Mouse (Mus musculus) left cerebral cortex, postnatal 36 days (tissue): ENCODE measurements around the gene Cd3eap. TPM values are rescaled to one million over a fixed set of nuclear protein-coding genes. Genes with fewer than 3 reads are reported as not detected.

ENCODE experiments used
- DNase-seq, 2 experiments: peaks; one replicate each; pipeline ENCODE4 v3.0.0; 2021 to 2022; ENCODE audit warnings: low spot score in 2 of 2, mixed read lengths in 1 of 2
- intact Hi-C: fragments of 180-260 bp; cut with DNase I; formaldehyde crosslinking; loops from one replicate; pipeline ENCODE4 v1.15.1; 2025
- microRNA-seq: library from miRNA; unstranded; fragments of <30 nt; microRNA quantifications from one replicate; pipeline ENCODE4 v1.2.0, GENCODE M21; 2022
- total RNA-seq, 2 experiments: library from RNA; stranded (reverse); gene quantifications; 2 replicates each; pipeline ENCODE4 v1.2.3; 2021

Cd3eap gene
- total RNA-seq, 2 experiments from 2014 or later, result 17.3 to 17.6 TPM

GRCm38 (mm10) chr7:19316451-19317161, 42.7 kb downstream of the Cd3eap start:
- intact Hi-C loops, result no loop called here
- DNase-seq, result no peak

GRCm38 (mm10) chr7:19314033-19314432, 45.2 kb downstream of the Cd3eap start:
- intact Hi-C loops, result no loop called here

GRCm38 (mm10) chr7:19311991-19312390, 47.3 kb downstream of the Cd3eap start:
- intact Hi-C loops, result no loop called here
- DNase-seq, result no peak

More at GRCm38 (mm10) chr7:19314033-19314432, 45.2 kb downstream of the Cd3eap start:
- no peak for DNase-seq

GRCm38 (mm10) chr7:19309884-19310641, 49.2 kb downstream of the Cd3eap start, which contains the start of gene Fosb:
Gene Fosb (minus strand): TSS chr7:19310051.
- intact Hi-C loops, result no loop called here
- DNase-seq, result peak; percentile 94 to 97

- DNase-seq, result no peak
- intact Hi-C loops, result no loop called here
Observed at GRCm38 (mm10) chr7:19309278-19309883, 49.9 kb downstream of the Cd3eap start.

GRCm38 (mm10) chr7:19308454-19309277, 50.6 kb downstream of the Cd3eap start:
- intact Hi-C loops, result no loop called here
- DNase-seq, result peak; percentile 96 to 97

GRCm38 (mm10) chr7:19307739-19308453, 51.4 kb downstream of the Cd3eap start:
- intact Hi-C loops, result no loop called here

GRCm38 (mm10) chr7:19306819-19307738, 52.2 kb downstream of the Cd3eap start:
- DNase-seq, result no peak
- intact Hi-C loops, result no loop called here

More at GRCm38 (mm10) chr7:19307739-19308453, 51.4 kb downstream of the Cd3eap start:
- peak; percentile 67 to 71 for DNase-seq

Small RNA genes lying within 50 kb of the gene (microRNA-seq; reads per million reads assigned to microRNA genes)
- gene Mir343, result not detected

Other genes with a start within 250 kb of the Cd3eap start
- under 1 TPM; 0.37 to 0.41 TPM for gene Gm4969, start 241.1 kb downstream of the Cd3eap start, total RNA-seq
- 10 to 100 TPM; 14.0 to 14.3 TPM for gene Fbxo46, start 239.6 kb downstream of the Cd3eap start, total RNA-seq
- gene Qpctl, start 210.2 kb downstream of the Cd3eap start, total RNA-seq, result 10 to 100 TPM; 14.6 to 17.3 TPM
- gene Snrpd2, start 209.8 kb downstream of the Cd3eap start, total RNA-seq, result 10 to 100 TPM; 70.3 to 76.0 TPM
- gene Gipr, start 193.4 kb downstream of the Cd3eap start, total RNA-seq, result 1 to 10 TPM in 1 of 2 experiments, under 1 TPM in 1; 0.89 to 2.6 TPM
- gene Eml2, start 183.1 kb downstream of the Cd3eap start, total RNA-seq, result 100 to 1,000 TPM; 124 to 156 TPM
- gene Gpr4, start 146.9 kb downstream of the Cd3eap start, total RNA-seq, result 1 to 10 TPM; 2.1 to 4.6 TPM
- 10 to 100 TPM; 41.0 to 45.7 TPM for gene Opa3, start 131.1 kb downstream of the Cd3eap start, total RNA-seq
- 10 to 100 TPM; 11.2 to 13.5 TPM for gene Vasp, start 87.7 kb downstream of the Cd3eap start, total RNA-seq
- gene Ppm1n, start 79.4 kb downstream of the Cd3eap start, total RNA-seq, result not detected
- gene Rtn2, start 76.9 kb downstream of the Cd3eap start, total RNA-seq, result 100 to 1,000 TPM in 1 of 2 experiments, 10 to 100 TPM in 1; 98.6 to 121 TPM
- gene Fosb, start 49.4 kb downstream of the Cd3eap start, total RNA-seq, result 10 to 100 TPM; 20.6 to 22.5 TPM
- gene Ercc1, start 14.7 kb downstream of the Cd3eap start, total RNA-seq, result 10 to 100 TPM; 35.6 to 41.8 TPM
- 1 to 10 TPM; 5.1 to 7.9 TPM for gene Ppp1r13l, start 266 bp upstream of the Cd3eap start, total RNA-seq
- 10 to 100 TPM; 26.1 to 40.0 TPM for gene Ercc2, start 22.5 kb upstream of the Cd3eap start, total RNA-seq
- gene Klc3, start 44.6 kb upstream of the Cd3eap start, total RNA-seq, result 1 to 10 TPM; 2.6 to 3.3 TPM
- under 1 TPM; 0.35 to 0.41 TPM for gene Ckm, start 45.3 kb upstream of the Cd3eap start, total RNA-seq
- 10 to 100 TPM; 76.8 to 77.7 TPM for gene Mark4, start 99.3 kb upstream of the Cd3eap start, total RNA-seq
- under 1 TPM; 0.23 to 0.52 TPM for gene Exoc3l2, start 103.8 kb upstream of the Cd3eap start, total RNA-seq
- gene Bloc1s3, start 148.9 kb upstream of the Cd3eap start, total RNA-seq, result 1 to 10 TPM; 6.8 to 7.2 TPM
- 10 to 100 TPM; 18.2 to 19.5 TPM for gene Trappc6a, start 148.9 kb upstream of the Cd3eap start, total RNA-seq
- under 1 TPM; 0.68 to 0.94 TPM for gene Nkpd1, start 158.4 kb upstream of the Cd3eap start, total RNA-seq
- gene Ppp1r37, start 203.6 kb upstream of the Cd3eap start, total RNA-seq, result 100 to 1,000 TPM; 135 to 140 TPM
- 1 to 10 TPM; 1.2 to 1.3 TPM for gene Zfp296, start 217.8 kb upstream of the Cd3eap start, total RNA-seq
- 10 to 100 TPM; 52.6 to 54.1 TPM for gene Gemin7, start 218.1 kb upstream of the Cd3eap start, total RNA-seq
- 100 to 1,000 TPM in 1 of 2 experiments, 10 to 100 TPM in 1; 65.1 to 110 TPM for gene Clasrp, start 245.0 kb upstream of the Cd3eap start, total RNA-seq